Mouse (Mus musculus): ENCODE data around the gene Naaa. TPM values are rescaled to one million over a fixed set of nuclear protein-coding genes. Genes with fewer than 3 reads are reported as not detected.

The Naaa gene
- polyA plus RNA-seq, 1 experiment from 2014 or later, result 20.6 TPM

Other genes with a start within 250 kb of the Naaa start
- gene Cdkl2, start 234.3 kb downstream of the Naaa start, polyA plus RNA-seq (2015; fragmentation: Nextera tagmentation; extraction: Ambion mirVana), result 14.0 and 17.4 TPM in 2 replicates
- gene G3bp2, start 194.5 kb downstream of the Naaa start, polyA plus RNA-seq (2015; fragmentation: Nextera tagmentation; extraction: Ambion mirVana), result 325 and 357 TPM in 2 replicates
- 36.5 and 37.9 TPM in 2 replicates for gene Uso1, start 140.2 kb downstream of the Naaa start, polyA plus RNA-seq (2015; fragmentation: Nextera tagmentation; extraction: Ambion mirVana)
- gene U90926, start 62.8 kb downstream of the Naaa start, polyA plus RNA-seq (2015; fragmentation: Nextera tagmentation; extraction: Ambion mirVana), result not detected in 2 replicates
- 0.50 TPM in 1 of 2 replicates, not detected in the other for gene Ppef2, start 21.9 kb downstream of the Naaa start, polyA plus RNA-seq (2015; fragmentation: Nextera tagmentation; extraction: Ambion mirVana)
- gene Sdad1, start 32.3 kb upstream of the Naaa start, polyA plus RNA-seq (2015; fragmentation: Nextera tagmentation; extraction: Ambion mirVana), result 27.8 and 34.8 TPM in 2 replicates
- gene Cxcl9, start 49.9 kb upstream of the Naaa start, polyA plus RNA-seq (2015; fragmentation: Nextera tagmentation; extraction: Ambion mirVana), result 0.15 TPM in 1 of 2 replicates, not detected in the other
- 9.5 and 10.6 TPM in 2 replicates for gene Art3, start 53.7 kb upstream of the Naaa start, polyA plus RNA-seq (2015; fragmentation: Nextera tagmentation; extraction: Ambion mirVana)
- 0.18 and 10.9 TPM in 2 replicates for gene Cxcl10, start 70.7 kb upstream of the Naaa start, polyA plus RNA-seq (2015; fragmentation: Nextera tagmentation; extraction: Ambion mirVana)
- 49.2 and 50.6 TPM in 2 replicates for gene Nup54, start 157.0 kb upstream of the Naaa start, polyA plus RNA-seq (2015; fragmentation: Nextera tagmentation; extraction: Ambion mirVana)
- gene Scarb2, start 228.7 kb upstream of the Naaa start, polyA plus RNA-seq (2015; fragmentation: Nextera tagmentation; extraction: Ambion mirVana), result 21.2 and 21.3 TPM in 2 replicates